Mouse (Mus musculus) layer of hippocampus, postnatal 25 days (tissue): Measurements from ENCODE around the gene Hadha. TPM values are rescaled to one million over a fixed set of nuclear protein-coding genes. Genes with fewer than 3 reads are reported as not detected.

Experiments used
- DNase-seq, 2 experiments: peaks; one replicate each; pipeline ENCODE4 v3.0.0; 2022; ENCODE audit warnings: mixed read lengths in 2 of 2, low spot score in 1 of 2; ENCODE audit errors: extremely low spot score in 1 of 2
- total RNA-seq, 2 experiments: library from RNA; stranded (reverse); gene quantifications; 2 replicates each; pipeline ENCODE4 v1.2.3; 2021

Gene Hadha
- total RNA-seq, 2 experiments from 2014 or later, result 69.9 to 73.9 TPM

GRCm38 (mm10) chr5:30113881-30114760, 40.8 kb downstream of the Hadha start:
- peak; percentile 66 to 69 for DNase-seq

GRCm38 (mm10) chr5:30112533-30113068, 42.4 kb downstream of the Hadha start:
- DNase-seq, result no peak

DNA sequence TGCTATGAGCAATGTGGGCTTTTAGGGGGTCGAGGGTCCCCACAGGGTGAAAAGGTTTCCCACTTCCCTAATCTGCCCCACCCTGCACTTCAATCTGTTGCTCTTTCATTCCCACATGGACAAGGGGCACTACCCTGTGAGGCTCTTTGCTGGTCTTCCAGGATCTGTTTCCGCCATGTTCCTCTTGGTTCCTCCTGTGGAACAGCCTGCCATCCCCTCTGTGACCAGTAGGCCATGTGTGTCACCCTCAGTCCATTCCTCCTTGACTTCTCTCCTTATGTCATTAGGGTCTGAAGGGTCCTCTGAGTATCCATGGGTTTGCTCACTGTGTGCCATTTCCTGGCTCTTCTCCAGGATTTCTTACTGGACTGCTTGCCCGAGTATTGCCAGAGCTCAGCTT, 43.2 kb downstream of the Hadha start:
- DNase-seq, result no peak

DNA sequence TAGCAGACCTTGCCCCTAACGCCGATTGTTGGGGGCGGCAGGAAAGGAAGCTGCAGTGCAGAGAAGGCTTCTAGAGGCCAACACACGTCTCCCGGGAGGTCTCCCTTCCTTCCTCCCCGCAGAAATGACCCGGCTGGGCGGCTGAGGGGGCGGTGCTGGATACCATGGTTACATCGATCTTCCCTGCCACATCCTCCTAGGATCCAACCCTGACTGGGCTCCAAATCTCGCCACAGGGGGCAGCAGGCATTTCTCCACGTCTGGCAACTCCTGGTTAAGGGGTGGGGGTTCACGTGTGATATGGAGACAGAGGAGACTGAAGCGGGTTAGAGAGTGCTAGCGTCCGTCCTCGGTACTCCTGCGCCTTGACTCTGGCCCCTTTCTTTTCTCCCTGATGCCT, 43.8 kb downstream of the Hadha start:
- peak; percentile 22 to 47 for DNase-seq

GRCm38 (mm10) chr5:30110371-30111060, 44.4 kb downstream of the Hadha start:
- no peak for DNase-seq

DNA sequence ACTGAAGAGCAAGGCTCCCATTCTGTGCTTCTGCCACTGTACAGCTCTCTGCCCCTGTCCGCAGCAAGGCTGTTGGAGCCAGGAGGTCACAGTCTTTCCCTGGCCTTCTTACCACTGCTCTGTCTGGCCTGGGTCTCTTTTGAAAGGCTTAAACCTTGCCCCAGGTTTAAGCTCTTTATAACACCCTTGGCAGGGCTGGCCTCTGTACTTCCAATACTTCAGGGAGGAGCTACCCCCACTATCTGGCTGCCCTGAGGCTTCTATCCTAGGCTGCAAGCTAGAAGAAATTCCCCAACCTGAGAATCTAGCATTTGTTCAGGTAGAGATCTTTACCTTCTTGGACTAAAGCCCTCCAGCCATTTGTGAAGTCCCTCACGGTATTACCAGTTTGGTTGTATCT, 45.1 kb downstream of the Hadha start:
- no peak for DNase-seq

- no peak for DNase-seq
Measured at GRCm38 (mm10) chr5:30108233-30108632, 46.7 kb downstream of the Hadha start.

- DNase-seq, result no peak
Measured at GRCm38 (mm10) chr5:30107611-30108041, 47.3 kb downstream of the Hadha start.

DNA sequence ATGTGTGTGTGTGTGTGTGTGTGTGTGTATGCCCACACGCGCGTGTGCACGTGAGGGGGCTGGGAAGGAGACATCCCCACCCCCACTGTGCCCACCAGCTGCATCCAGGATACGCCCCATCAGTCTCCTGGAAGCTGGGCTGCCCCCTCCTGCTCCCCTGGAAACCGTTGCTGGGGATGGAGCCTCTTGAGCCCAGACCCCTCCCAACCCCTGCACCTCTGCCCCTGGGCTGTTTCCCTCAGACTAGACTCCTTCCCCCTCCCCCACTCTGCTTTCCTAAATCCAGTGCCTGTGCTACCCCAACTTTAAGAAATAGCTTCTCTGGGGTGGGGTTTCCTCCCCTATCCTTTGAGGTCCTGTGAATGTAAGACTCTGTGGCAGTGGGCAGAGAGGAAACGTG, 47.8 kb downstream of the Hadha start:
- DNase-seq, result no peak

- no peak for DNase-seq
Measured at GRCm38 (mm10) chr5:30106756-30107155, 48.2 kb downstream of the Hadha start.

DNA sequence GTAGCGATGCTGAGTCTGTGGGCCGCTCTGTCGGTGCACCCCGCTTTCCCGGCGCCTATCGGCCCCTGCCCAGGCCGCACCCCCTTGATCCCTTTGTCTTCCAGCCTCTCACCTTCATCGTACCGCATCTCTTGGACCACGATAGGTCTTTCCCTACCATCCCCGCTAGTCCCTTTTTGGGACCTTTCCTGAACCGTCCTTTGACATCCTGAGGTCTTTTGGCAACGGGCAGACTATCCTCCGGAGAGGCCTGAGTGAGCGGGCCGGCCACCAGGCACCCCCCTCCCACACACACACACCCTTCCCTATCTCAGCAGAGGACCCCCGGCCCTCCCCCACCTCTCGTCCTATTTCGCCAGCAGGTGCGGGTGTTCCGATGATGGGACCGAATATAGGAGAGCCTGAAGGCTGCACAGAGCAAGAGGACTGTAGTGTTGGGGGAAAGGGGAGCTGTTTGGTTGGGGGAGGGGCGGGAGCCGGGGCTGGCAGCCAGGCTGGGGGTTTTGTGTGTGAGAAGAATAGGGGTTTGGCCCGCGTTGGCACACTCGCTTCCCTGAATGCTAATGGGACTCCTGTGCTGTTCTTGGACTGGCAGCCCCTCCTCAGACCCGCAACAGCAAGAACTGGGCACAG, 49.2 kb downstream of the Hadha start, which contains the start of gene 3110082J24Rik:
TSS of gene 3110082J24Rik (minus strand) at position 419 of the 633 bp plus-strand sequence.
- DNase-seq, result peak in 1 of 2 experiments; percentile 19

DNA sequence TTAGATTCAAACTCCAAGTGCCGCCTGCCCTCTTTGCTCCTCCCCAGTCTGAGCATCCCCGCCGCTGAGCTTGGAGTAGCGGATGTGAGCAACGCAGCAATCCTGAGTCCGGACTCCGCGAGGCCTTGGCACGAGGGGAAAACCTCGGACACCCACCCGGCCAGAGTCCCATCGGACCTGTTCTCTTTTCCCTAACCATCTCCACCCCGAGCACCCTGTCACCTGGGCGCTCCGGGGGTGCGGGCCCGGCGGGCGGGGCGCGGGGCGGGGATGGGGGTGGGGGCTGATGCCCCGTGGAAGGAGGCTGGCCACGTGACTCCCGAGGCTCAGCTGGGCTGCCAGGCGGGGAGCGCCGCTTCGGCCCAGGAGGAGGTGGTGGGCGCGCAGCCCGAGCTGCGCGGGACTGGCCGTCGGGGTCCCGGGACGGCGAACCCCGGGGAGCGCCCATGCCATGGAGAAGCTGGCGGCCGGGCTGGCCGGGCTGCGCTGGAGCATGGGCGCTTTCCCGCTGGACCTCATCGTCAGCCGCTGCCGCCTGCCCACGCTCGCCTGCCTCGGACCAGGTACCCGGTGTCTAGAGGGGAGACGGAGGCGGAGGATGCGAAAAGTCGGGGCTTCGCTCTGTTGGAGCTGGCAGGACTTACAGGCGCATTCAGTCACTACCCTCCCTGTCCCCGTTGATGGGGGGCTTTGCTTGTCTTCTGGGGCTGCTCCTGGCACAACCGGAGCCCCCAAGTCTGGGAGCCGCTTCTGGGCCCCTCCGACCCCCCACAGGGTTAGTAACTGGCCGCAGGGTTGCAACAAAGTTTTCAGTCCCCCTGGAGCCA, 49.9 kb downstream of the Hadha start, which contains the start of gene Garem2:
TSS of gene Garem2 (plus strand) at position 321 of the 827 bp plus-strand sequence.
- peak in 1 of 2 experiments; percentile 23 for DNase-seq

DNA sequence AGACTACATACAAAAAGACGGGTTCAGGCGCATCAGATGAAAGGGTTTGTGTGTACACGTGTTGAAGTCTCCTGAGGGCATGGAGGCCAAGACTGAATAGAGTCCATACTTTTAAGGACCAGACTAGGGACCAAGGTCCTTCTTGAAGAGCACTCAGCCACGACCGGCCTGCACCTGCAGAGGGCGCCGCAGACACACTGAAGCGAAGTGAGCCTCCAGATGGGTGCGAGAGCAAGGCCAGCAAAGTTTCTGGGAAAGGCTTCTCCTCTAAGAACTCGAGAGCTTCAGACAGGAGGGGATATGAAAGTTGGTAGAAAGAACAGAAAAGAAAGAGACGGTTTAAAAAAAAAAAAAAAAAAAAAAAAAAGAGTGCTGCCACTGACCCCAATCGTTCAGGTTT, 50.6 kb downstream of the Hadha start:
- peak in 1 of 2 experiments; percentile 71 for DNase-seq

DNA sequence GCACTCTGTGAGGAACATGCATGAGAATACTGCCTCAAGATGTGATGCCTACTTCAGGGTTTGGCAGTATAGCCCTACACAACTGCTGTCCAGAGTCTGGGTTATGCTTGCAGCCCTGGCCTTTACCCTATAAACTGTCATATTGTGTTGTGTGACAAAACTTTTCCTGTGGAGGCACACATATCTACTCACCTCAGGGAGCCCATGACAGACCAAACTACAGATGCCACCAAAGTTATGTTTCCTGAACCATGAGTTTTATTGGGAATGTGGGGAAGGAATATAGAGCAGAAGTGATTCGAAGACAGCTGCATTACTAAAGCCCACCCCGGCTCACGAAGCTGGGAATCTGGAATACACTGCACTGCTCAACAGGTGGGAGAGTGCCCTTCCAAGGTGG, 51.6 kb downstream of the Hadha start:
- DNase-seq, result no peak

DNA sequence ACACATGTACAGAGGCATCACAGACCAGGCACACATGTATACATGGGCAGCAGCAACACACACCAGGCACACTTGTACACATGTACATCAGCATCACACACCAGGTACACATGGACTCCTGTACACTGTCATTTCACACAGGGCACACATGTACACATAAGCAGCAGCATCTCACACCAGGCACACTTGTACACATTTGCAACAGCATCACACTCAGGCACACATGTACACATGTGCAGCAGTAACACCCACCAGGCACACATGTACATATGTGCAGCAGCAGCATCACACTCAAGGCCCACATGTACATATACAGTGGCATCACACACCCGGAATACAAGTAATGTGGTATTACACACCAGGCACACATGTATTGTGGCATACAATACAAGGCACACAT, 56.7 kb downstream of the Hadha start:
- peak in 1 of 2 experiments; percentile 2 for DNase-seq

- peak in 1 of 2 experiments; percentile 5 for DNase-seq
Measured at GRCm38 (mm10) chr5:30095731-30096130, 59.2 kb downstream of the Hadha start.

- DNase-seq, result no peak
Measured at GRCm38 (mm10) chr5:30094399-30094798, 60.6 kb downstream of the Hadha start.

DNA sequence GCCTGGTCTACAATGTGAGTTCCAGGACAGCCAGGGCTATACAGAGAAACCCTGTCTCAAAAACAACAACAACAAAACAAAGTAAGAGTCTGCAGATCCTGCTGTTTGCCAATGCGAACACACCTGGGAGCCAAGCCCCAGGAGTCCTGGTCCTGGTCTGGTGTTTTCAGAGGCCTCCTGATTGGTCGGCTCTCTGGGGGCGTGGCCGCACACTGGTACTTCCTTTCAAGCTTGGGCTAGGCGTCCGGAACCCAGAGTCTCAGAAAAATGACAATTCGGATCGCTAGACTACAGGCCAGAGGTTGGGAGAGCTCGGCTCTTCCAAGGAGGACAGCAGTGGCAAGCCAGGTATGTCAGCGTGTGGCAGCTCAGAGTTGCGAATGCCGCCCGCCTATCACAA, 62.3 kb downstream of the Hadha start:
- no peak for DNase-seq
